Mouse (Mus musculus): Measurements from ENCODE around the gene Flii.

Flii gene

GRCm38 (mm10) chr11:60719263-60719662, 7.8 kb downstream of the Flii start:
- in situ Hi-C loops (cut with MboI, MseI), result no loop called here

- in situ Hi-C loops (cut with MboI, MseI), result no loop called here
Measured at GRCm38 (mm10) chr11:60715833-60716232, 11.2 kb downstream of the Flii start.

- in situ Hi-C loops (cut with MboI, MseI), result no loop called here
Measured at GRCm38 (mm10) chr11:60712639-60713255, 14.3 kb downstream of the Flii start.

- in situ Hi-C loops (cut with MboI, MseI), result no loop called here
Measured at GRCm38 (mm10) chr11:60712040-60712439, 15.0 kb downstream of the Flii start.

- in situ Hi-C loops (cut with MboI, MseI), result no loop called here
Measured at GRCm38 (mm10) chr11:60711218-60711617, 15.8 kb downstream of the Flii start.

GRCm38 (mm10) chr11:60709481-60710465, 17.3 kb downstream of the Flii start:
- in situ Hi-C loops (cut with MboI, MseI), result no loop called here

DNA sequence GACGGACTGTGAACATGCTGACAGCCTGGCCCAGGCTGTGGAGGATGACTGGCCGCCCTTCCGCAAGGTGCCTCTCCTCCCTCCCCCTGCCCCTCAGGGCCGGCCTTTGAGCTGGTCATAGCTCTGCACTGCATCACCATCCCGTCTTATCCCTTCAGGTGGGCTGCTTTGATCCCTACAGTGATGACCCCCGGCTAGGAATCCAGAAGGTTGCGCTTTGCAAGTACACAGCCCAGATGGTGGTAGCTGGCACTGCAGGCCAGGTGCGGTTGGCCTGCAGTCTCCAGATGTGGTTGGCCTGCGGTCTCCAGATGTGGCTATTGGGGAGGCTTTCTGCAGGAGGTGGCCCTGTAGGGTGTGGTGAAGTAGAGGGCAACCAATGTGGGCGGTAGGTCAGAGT, 18.4 kb downstream of the Flii start:
- in situ Hi-C loops (cut with MboI, MseI), result no loop called here

DNA sequence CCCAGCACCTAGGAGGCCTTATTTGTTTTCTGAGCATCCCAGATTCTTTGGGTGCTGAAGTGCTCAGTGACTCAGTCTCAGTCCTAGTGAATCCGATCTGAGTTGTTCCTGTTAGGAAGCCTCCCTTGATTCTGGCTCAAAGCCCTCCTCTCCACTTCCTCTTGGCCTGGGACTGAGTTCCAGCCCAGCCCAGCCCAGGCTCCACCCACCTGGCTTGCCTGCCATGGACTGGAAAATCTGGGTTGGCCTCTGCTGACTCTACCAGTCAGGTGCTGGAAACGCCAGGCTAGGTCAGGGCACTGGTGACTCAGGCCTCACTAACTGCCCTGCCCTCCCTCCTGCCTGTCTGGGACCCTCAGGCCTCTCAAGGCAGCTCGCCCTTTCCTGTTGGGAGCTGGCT, 19.4 kb downstream of the Flii start:
- in situ Hi-C loops (cut with MboI, MseI), result no loop called here

GRCm38 (mm10) chr11:60706696-60707480, 20.2 kb downstream of the Flii start:
- in situ Hi-C loops (cut with MboI, MseI), result no loop called here

GRCm38 (mm10) chr11:60706076-60706475, 21.0 kb downstream of the Flii start:
- in situ Hi-C loops (cut with MboI, MseI), result no loop called here

GRCm38 (mm10) chr11:60705255-60705654, 21.8 kb downstream of the Flii start:
- in situ Hi-C loops (cut with MboI, MseI), result no loop called here

DNA sequence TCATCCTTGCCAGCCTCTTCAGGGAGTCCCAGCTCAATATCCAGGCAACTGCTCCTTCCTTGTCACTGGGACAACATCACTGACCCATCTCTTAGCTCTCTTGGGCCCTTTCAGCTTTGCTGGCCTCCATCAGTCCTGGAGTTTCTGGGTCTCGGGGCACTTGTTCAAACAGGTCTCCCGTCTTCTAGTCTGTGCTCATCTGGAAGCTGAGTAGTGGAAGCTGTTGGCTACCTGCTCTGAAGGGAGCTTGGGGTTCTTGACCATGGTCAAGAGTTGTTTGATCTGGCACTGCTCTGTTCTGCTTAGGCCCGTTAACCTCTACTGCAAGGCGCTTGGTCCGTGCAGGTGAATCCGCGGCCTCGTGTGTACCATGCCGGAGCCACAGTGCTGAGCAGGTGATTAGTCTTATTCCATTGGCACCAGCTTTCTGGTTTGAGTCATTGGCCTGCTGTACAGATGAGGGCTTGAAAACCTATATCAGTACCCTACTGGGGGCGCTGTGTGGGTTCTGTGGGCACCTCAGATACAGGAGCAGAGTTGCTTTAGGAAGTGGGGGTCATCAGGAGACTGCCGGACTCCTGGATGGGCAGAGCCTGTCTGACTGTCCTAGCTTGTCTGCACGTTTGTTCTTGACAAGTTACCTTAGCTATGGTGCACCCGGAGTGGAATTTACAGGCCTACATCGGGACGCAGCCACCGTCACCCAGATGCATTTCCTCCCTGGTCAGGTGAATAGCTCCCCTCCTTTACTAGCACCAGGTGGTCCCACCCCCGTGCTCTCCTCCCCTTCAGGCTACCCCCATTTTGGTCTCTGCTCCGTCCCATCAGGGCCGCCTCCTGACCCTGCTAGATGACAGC, 22.8 kb downstream of the Flii start:
- in situ Hi-C loops (cut with MboI, MseI), result no loop called here

DNA sequence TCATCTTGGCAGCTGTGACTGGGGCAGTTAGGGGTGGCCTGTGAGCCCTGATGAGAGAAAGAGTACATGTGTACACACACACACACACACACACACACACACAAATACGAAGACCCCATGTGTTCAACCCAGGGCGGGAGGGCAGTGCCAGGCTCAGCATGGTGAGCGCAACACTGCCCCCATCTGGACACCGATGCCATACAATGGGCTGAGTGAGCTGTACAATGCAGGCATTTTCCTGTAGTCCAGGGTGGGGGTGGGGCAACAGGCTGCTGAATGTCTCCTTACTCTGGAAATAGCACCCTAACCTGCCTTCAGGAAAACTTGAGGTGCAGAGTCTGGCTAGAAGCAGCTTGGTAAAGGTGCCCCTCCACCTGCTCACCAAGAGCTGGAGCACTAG, 23.9 kb downstream of the Flii start:
- in situ Hi-C loops (cut with MboI, MseI), result no loop called here

GRCm38 (mm10) chr11:60701611-60702010, 25.5 kb downstream of the Flii start:
- in situ Hi-C loops (cut with MboI, MseI), result no loop called here

- in situ Hi-C loops (cut with MboI, MseI), result no loop called here
Measured at GRCm38 (mm10) chr11:60700320-60701185, 26.5 kb downstream of the Flii start.

DNA sequence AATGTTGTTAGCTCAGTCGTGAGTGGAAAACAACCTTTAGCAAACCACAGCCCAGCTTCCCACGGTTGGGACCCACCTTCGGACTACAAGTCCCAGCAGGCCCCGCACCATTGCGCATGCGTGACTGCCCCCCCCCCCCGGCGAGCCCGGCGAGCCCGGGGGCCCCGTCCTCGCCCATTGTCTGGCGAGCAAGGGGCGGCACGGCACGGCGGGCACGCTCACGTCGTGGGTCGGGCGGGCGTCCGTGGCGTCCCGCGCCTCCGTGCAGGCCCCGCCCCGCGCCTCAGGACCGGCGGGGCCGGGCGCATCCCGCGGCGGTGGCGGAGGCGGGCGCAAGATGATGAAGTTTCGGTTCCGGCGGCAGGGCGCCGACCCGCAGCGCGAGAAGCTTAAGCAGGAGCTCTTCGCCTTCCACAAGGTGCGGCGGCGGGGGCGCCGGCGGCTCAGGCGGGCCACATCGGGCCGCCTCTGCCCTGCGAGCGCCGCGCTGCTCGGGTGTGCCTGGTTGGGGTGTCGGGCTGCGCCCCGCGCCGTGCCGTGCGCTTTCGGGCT, 27.5 kb downstream of the Flii start, which contains the start of gene Llgl1:
TSS of gene Llgl1 (plus strand) at position 200 of the 552 bp plus-strand sequence.
- in situ Hi-C loops (cut with MboI, MseI), result loop anchor here (5.0 kb wide), 1 partner anchor 78 kb away; the partner anchor contains the start of genes Smcr8 and Top3a

- in situ Hi-C loops (cut with MboI, MseI), result loop anchor here (5.0 kb wide), 1 partner anchor 78 kb away; the partner anchor contains the start of genes Smcr8 and Top3a
Measured at GRCm38 (mm10) chr11:60698806-60699523, 28.1 kb downstream of the Flii start.

DNA sequence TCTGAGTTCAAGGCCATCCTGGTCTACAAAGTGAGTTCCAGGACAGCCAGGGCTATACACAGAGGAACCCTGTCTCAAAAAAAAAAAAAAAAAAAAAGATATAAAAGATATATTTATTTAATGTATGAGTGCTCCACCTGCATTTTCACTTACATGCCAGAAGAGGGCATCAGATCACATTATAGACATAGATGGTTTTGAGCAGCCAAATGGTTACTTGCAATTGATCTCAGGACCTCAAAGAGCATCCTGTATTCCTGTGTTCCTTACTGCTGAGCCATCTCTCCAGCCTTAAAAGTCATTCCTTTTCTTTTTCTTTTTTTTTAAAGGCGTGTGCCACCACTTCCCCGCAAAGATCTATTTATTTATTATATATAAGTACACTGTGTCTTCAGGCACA, 29.5 kb downstream of the Flii start:
- in situ Hi-C loops (cut with MboI, MseI), result loop anchor here (5.0 kb wide), 1 partner anchor 80 kb away; the partner anchor contains the start of genes Smcr8 and Top3a

DNA sequence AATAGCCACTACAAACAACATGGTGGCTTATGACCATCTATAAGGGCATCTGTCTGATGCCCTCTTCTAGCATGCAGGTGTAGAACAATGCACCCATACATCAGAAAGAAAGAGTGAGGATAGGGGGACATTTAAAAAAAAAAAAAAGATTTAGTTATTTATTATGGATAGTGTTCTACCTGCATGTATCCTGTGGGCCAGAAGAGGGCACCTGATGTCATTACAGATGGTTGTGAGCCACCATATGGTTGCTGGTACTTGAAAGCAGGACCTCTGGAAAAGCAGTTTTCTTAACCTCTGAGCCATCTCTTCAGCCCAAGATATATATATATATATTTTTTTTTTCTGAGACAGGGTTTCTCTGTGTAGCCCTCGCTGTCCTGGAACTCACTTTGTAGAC, 30.9 kb downstream of the Flii start:
- in situ Hi-C loops (cut with MboI, MseI), result loop anchor here (5.0 kb wide), 1 partner anchor 81 kb away; the partner anchor contains the start of genes Smcr8 and Top3a
